Mouse (Mus musculus) mouse embryonic stem cell (cell line): ENCODE results near the gene Ankrd13a.

Source experiments
- in situ Hi-C, 2 experiments: fragments of 300-500 bp; cut with MboI; formaldehyde crosslinking; loops; 1 replicate in 1 of 2; 3 replicates in 1 of 2; pipeline ENCODE4 v1.14.3; 2019 to 2020; ENCODE audit warnings: low sequenced_read_pairs in 2 of 2, low pct_unique_long_range_greater_than_20kb in 1 of 2, mixed read lengths in 1 of 2; ENCODE audit not compliant: unreplicated experiment in 1 of 2

Gene Ankrd13a

GRCm38 (mm10) chr5:114761980-114762379 lies 12.5 kb upstream of the Ankrd13a start:
- in situ Hi-C loops: no loop called here

DNA sequence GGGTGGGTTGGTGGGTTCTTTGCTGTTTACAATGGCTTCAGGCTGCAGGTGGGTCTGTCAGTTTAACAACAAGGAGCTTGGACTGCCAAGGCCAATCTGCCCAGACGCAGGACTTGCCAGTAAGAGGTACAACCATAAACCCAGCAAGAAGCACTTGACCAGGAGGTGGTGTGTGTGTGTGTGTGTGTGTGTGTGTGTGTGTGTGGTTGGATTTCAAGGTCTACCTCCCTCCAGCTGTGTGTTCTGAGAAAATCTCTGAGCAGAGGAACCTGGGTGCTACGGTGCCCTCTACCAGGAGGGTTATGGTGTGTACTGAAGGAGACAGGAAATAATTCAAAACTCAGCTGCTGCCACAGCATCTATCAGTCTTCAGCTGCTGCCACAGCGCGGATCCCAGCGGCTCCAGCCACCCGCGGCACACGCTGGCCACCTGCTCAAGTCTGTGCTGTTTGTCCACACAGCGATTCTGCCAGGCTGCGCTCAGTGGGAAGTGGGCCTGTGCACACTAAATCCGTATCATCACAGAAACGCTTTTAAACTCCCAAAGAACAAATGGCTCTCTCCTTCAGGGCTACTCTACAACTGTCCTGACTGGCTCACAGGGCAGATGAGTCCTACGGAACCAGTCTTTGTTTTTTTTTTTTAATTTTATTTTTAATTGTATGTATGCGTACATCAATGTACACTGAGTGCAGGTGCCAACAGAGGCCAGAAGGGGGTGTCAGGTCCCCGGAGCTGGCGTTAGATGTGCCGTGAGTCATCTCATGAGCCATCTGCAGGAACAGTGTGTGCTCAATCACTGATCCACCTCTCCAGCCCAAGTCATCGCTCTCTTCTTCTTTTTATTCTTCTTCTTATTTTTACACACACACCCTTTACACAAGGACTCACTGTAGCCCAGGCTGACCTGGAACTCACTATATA lies 9.4 kb upstream of the Ankrd13a start:
- in situ Hi-C loops: no loop called here

GRCm38 (mm10) chr5:114766686-114767085 lies 7.8 kb upstream of the Ankrd13a start:
- in situ Hi-C loops: no loop called here

- in situ Hi-C loops: no loop called here
These were observed 7.3 kb upstream of the Ankrd13a start for GRCm38 (mm10) chr5:114767185-114767584.

DNA sequence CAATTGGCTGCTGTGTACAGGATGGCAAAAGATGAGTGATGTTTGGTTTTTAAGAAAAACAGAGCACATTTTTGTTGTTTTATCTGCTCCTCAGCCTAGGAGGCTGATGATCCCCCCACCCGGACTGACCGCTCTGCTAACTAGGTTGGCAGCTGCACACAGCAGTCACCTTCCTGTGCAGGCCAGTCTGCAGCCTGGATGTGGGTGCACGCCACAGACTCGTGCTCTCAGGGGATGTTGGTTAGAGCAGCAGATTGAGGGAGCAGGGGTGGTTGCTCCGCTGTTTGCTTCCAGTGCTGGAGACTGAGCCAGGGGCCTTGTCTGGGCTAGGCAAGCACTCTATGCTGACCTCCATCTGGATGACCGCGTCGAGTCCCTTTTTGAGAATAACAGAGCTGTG lies 4.7 kb upstream of the Ankrd13a start:
- in situ Hi-C loops: no loop called here

GRCm38 (mm10) chr5:114771796-114772195 lies 2.7 kb upstream of the Ankrd13a start:
- in situ Hi-C loops: no loop called here

DNA sequence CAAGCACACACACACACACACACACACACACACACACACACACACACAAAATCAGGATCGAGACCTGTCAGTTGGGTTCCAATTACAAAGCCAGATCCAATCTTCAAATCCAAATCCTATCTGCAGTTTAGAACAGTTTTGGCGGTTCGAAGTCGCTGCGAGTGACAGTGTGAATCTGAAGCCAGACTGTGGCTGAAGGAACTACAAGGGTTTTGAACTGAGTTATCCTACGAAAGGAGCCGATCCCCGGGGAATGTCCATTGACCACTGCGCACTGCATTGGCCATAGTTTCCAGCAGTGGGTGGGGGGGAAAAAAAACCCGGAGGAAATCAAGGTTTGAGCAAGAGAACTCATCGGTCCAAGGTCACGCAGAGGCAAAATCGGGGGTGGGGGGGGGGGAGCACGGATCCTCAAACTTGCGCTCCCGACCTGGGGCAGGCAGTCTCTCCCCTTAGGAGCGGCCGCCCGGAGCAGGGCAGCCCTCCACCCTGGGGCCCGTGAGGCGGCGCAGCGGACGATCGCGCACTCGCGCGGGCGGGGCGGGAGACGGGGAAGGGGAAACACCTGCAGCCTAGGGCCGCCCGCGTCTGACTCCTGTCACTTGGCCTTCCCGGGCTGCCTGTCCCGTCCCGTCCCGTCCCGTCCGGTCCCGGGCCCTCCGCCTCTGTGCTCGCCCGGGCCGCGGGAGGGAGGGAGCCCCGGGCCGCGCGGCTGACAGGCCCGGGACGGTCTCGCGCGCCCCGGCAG lies 1.8 kb upstream of the Ankrd13a start:
- in situ Hi-C loops: no loop called here

DNA sequence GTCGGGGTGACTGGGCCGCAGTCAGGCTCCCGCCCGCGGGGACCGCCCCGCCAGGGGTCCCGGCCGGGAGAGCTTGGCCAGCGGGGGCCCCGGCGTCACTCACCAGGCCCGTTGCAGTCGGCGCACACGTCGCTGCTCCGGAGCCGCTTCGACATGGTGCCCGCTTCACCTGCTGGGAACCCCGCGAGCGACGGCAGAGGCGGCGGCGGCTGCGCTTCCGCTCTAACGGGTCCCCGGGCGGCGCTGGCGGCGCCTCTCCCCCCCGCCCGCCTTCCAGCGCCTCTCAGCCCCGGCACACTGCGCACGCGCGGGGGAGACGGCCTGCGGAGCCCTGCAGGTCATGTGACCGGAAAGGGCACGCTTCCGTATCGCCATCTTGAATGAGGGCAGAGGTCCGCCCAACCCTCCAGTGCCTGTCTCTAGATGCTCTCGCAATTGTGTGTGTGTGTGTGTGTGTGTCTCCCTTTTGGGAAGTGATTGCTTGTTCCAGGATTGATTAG lies 1.2 kb upstream of the Ankrd13a start:
- in situ Hi-C loops: no loop called here

GRCm38 (mm10) chr5:114773780-114774179 lies 697 bp upstream of the Ankrd13a start:
- in situ Hi-C loops: no loop called here

DNA sequence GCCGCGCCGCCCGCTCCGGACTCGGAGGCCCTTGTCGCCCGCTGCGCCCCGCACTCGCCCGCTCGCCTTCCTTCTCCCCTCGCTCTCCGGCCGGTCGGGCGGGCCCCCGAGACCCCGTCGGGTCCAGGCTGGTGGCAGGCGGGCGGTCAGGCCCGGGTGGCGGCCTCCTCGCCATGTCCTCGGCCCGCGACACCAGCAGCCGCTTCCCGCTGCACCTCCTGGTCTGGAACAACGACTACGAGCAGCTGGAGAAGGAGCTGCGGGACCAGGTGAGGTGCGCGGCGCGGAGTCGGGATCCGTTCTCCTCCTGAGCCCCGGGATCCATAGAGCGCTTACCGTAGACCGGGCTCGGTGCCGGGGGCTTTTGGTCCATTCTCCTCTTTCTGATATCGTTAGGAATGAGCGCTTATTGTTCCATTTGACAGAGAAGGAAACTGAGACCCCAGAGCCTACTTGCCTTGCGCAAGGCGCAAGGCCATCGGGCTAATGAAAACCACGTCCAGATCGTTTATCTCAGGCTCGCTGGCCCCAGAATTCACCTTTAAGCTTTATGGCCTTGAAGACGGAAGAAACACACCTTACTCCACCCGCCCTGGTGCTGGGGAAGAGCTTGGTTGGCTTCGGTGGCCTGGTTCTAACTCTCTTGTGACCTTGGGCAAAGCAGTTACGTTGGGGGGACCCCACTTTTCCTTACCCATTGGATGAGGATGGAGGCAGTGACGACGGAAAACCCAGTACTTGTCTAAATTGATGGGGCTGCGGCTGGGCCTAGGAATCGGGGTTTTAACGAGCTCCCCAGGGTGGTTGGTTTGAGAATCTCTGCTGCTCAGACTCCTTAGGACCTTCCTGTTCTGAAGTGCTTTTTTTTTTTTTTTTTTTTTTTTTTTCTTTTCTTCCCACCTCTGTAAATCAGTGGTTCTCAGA lies 841 bp downstream of the Ankrd13a start, which contains the start of gene Git2:
Gene Git2, minus strand, starts transcription at position 462 of the 924 bp plus-strand sequence.
- in situ Hi-C loops: no loop called here

GRCm38 (mm10) chr5:114776174-114776573 lies 1.7 kb downstream of the Ankrd13a start:
- in situ Hi-C loops: no loop called here

DNA sequence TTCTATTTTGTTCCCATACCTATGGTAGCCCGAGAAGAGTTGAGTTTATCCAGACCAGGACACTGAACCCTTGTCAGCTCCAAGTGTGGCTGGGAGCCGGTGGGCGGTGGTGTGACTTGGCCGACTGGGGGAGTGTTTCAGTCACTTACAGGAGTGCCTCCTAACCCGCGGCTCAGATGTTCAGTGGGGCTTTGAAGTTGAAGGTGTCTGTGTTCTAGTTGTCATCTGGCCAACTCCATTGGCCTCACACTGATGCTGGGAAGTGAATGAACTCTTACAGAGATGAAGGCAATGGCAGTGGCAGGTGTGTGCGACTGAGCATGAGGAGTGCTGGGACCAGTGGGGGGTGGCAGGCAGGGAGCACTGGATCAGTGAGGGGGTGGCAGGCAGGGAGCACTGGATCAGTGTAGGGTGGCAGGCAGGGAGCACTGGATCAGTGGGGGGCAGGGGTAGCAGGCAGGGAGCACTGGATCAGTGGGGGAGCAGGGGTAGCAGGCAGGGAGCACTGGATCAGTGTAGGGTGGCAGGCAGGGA lies 5.5 kb downstream of the Ankrd13a start:
- in situ Hi-C loops: no loop called here

DNA sequence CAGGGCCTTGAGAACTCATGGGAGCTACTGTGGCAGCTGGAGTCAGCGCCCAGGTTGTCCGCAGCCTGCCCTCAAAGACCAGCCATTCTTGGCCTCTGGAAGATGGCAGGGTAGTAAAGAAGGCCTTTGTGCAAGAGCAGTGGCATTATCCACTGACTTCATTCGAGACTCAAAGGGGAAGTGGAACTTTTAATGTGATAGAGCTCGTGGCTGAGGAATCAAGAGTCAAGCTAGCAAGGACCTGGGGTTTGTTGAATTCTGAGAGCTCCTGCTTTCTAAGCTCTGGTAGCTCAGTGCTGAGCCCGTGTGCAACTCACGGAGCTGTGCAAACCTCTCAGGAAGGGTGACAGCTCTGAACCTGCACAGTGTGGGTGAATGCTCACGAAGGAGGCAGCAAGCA lies 6.4 kb downstream of the Ankrd13a start:
- in situ Hi-C loops: no loop called here

DNA sequence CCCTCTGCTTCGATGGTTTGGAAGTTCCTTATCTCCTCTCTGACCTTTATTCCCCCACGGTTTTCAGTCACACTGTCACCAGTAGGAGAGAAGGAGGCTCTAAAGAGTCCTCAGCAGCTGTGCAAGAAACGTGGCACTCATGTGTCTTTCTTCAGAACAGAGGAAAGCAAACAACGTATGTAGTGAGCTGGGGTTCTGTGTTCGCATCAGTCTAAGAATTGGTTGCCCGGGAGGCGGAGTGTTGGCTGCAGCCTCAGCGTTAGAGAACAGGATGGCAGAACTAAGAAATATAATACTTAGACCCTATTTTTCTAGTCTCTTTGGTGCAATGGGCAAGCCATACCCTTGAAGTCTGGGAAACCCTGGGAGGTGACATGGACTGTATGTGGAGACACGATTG lies 8.5 kb downstream of the Ankrd13a start:
- in situ Hi-C loops: no loop called here

DNA sequence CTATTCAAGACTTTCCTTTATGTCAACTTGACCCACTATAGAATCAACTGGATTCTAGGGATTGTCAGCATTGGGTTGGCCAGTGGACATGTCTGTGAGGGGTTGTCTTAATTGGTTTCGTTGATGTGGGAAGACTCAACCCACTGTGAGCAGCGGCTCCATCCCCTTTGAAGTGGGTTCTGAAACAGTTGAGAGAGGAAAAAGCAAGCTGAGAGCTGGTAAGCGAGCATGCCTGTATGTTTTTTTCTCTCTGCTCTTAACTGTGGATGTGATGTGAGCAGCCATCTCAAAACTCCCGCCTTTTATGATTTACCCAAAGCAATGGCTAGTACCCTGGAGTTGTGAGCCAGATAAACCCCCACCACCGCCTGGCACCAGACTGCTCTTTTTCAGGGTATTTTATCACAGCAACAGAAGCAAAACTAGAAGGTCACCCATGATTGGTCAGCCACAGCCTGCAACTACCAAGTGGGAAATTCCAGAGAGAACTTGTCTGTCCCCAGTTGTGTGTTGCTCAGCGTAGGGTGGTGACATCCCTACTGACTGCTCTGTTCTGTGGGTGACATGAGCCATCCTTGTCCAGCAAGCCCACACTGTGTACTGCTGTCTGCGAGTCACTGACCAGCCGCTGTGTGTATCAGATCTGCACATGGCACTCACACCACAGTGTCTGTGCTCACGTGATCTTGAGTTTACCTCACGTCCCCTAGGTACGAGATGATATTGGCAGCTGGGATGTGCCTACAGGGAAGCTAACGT lies 9.1 kb downstream of the Ankrd13a start:
- in situ Hi-C loops: no loop called here

- in situ Hi-C loops: no loop called here
These were observed 10.2 kb downstream of the Ankrd13a start for GRCm38 (mm10) chr5:114784622-114785165.

DNA sequence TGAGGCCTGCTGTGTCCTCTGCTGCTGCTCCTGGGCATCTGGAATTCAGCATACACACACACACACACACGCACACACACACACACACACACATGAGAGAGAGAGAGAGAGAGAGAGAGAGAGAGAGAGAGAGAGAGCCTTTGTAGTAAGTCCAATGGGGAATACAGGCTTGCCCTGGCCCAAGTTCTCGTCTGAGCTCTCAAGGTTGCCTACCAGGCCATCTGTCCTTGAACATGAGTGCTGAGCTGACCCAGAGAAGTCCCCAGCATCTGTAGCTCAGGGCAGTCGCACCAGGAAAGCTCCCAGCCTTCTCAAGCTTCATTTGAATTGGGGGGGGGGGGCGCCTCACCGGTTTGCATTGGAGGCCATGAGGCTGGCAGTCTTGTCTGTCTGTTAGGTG lies 10.7 kb downstream of the Ankrd13a start:
- in situ Hi-C loops: no loop called here
